Mouse (Mus musculus) adrenal gland, postnatal 36 days (tissue): Measurements from ENCODE around the gene Slc25a14. TPM values are rescaled to one million over a fixed set of nuclear protein-coding genes. Genes with fewer than 3 reads are reported as not detected.

Experiments used
- microRNA-seq: library from miRNA; unstranded; fragments of <30 nt; microRNA quantifications from one replicate; pipeline ENCODE4 v1.2.0, GENCODE M21; 2021
- total RNA-seq, 2 experiments: library from RNA; stranded (reverse); gene quantifications; 2 replicates each; pipeline ENCODE4 v1.2.3; 2021

The Slc25a14 gene
- total RNA-seq, 2 experiments from 2014 or later, result 11.9 to 15.3 TPM

Small RNA genes lying within 50 kb of the gene (microRNA-seq; reads per million reads assigned to microRNA genes)
- not detected for gene Gm27828

Other genes with a start within 250 kb of the Slc25a14 start
- 10 to 100 TPM; 10.9 to 19.1 TPM for gene Elf4, start 160.3 kb upstream of the Slc25a14 start, total RNA-seq
- gene Aifm1, start 109.8 kb upstream of the Slc25a14 start, total RNA-seq, result 100 to 1,000 TPM; 163 to 224 TPM
- 10 to 100 TPM in 1 of 2 experiments, 1 to 10 TPM in 1; 7.9 to 25.9 TPM for gene Rab33a, start 104.1 kb upstream of the Slc25a14 start, total RNA-seq
- 10 to 100 TPM; 10.8 to 15.0 TPM for gene Zfp280c, start 28.9 kb upstream of the Slc25a14 start, total RNA-seq
- under 1 TPM in 1 of 2 experiments, not detected in 1; 0.20 TPM for gene Gpr119, start 51.1 kb downstream of the Slc25a14 start, total RNA-seq
- gene Rbmx2, start 71.6 kb downstream of the Slc25a14 start, total RNA-seq, result 1 to 10 TPM; 2.9 to 3.1 TPM